Mouse (Mus musculus): ENCODE results near the gene Tff3.

Gene Tff3

DNA sequence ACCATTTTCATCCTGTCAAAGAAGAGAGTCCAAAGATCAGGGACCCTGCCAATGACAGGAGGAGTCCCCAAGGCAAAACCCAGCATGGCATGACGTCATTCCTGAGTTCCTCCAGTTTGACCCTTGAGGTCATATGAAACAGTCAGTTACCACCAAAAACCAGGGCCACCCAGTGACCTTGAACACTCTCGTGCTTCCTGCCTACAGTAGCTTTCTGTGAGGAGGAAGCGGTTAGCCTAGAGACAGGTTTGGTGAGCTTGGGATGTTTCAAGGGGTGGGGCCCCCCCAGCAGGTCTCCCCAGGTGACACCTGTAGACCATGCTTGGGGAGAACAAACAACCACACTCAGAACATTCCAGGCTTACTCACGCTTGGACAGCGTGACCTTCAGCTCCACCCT, 51.9 kb downstream of the Tff3 start:
- no peak for DNase-seq (ENCODE audit: extremely low read depth, low read depth)

DNA sequence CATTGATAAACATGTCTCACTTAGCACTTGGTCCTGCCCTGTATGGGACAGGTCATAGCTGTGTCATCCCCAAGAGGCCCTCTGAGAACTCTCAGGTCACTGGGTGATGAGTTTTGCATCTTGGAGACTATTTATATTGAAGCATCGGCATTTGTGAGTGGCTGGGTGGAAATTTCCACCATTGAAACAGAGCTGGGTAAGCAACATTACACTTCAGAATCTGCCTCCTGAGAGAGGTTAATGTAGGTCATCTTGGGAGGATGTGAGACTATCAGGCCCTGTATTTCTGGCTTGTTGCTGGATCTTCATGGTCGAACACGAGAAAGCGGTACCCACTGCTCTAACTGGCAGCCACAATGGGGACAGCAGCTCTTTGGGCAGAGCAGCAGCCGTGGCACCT, 54.0 kb downstream of the Tff3 start:
- no peak for DNase-seq (ENCODE audit: extremely low read depth, low read depth)

Measured in MEL-GATA-1-ER (cell line).